Mouse (Mus musculus): ENCODE data around the gene Cgrrf1.

DNA sequence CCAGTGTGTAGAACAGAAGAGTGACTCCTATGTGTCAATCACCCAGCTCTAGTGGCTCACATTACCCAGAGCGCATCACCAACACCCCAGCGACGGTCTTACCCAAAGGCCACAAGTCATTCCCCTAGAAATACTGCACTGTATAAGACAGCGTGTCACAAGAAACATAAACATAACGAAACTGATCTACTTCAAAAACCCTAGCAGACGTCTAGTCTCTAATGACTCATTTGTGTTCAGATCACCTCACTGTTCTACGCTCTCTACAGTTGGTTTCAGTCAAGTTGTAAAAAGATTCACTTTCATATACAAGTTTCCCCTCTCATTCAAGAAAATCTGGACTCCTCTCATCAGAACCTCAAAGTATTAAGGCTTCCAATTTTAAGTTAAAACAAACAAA is 13.2 kb upstream of the Cgrrf1 start:
- TF ChIP-seq POLR2A (IDR thresholded peaks at IDR 0.05; ENCODE audit: borderline replicate concordance, extremely low read depth, low read depth, low read length) (no peak), CTCF (IDR thresholded peaks at IDR 0.05; ENCODE audit: insufficient read depth, low read length) (no peak)

Data from lung, adult 2 months (tissue).